Mouse (Mus musculus) G1E (cell line): ENCODE data around the gene Orc6.

Experiments
- CTCF ChIP-seq: IDR thresholded peaks from 2 replicates; pipeline ENCODE4 v1.5.1; 2012; ENCODE audit warnings: low read depth, low read length, inconsistent platforms, mixed read lengths
- TAL1 ChIP-seq: conservative IDR thresholded peaks from 2 replicates; pipeline ENCODE4 v1.6.1; 2012; ENCODE audit warnings: low read depth, low read length, inconsistent platforms, mixed read lengths

GRCm38 (mm10) chr8:85318534-85318933, 19.1 kb downstream of the Orc6 start:
- TF ChIP-seq CTCF = no peak
- no peak for TF ChIP-seq TAL1
